Mouse (Mus musculus) activated CD4-positive, CD25-positive, alpha-beta regulatory T cell (primary cell): ENCODE measurements around the gene Cldn34c3. TPM values are rescaled to one million over a fixed set of nuclear protein-coding genes. Genes with fewer than 3 reads are reported as not detected.

Source experiments
- polyA plus RNA-seq, 2 experiments: library from polyadenylated mRNA; unstranded; fragments of 100-300 nt; shearing (Covaris generic); gene quantifications; one replicate each; pipeline ENCODE4 v1.2.1; 2017

The Cldn34c3 gene
- not detected for polyA plus RNA-seq

DNA sequence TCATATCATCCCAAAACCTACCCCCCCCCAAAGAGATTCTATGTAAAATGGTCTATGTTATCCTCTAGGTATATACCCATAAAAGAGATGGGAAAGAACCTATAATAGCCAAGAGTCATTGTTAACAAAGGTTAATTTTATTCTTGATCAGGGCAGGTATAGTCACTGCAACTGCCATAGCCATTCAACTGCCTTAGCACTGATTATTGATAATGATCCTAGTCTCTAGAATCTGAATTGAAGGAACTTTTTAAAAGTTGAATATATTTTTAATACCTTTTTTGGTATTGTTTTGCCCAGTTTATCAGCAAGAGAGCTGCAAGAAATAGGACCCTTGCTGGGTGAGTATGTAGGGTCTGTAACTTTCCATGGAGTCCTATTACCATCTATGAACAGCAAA, at the start of gene Cldn34c3:
Gene Cldn34c3, plus strand, starts transcription at position 301 of the 400 bp plus-strand sequence.

Other genes with a start within 250 kb of the Cldn34c3 start
- gene Cldn34c2, start 212.0 kb upstream of the Cldn34c3 start, polyA plus RNA-seq, result not detected
- gene Gm17467, start 88.9 kb upstream of the Cldn34c3 start, polyA plus RNA-seq, result not detected